Mouse (Mus musculus): ENCODE results near the gene Lypd1. TPM values are rescaled to one million over a fixed set of nuclear protein-coding genes. Genes with fewer than 3 reads are reported as not detected.

Gene Lypd1
- polyA plus RNA-seq, 1 experiment from 2014 or later = 0.34 TPM

DNA sequence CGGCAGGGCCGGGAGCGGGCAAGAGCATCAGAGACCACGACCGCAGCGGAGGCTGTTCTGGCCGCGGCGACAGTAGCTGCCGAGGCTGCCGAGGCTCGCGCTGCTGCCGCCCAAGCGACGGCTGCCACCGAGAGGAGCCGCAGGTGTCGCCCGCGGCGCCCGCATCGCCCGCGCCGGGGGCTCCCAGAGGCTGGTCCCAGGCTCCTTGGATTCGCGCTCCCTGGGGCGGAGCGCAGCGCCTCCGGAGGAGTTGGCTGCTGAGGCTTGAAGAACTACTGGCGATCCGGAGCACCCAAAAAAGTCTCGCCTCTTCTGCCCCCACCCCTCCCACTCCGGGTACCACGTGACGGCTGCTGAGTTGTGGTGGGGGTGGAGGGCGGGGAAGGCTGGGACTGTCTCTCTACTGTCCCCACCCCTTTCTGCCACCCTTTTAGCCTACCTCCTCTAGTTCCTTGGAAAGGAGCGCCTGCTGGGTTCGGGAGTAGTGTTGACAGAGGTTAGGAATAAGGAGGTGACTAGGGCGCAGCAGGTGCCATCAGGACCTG, 928 bp downstream of the Lypd1 start:
- Histone ChIP-seq H3K27me3 (replicated peaks; ENCODE audit: control insufficient read depth, insufficient read depth, low read length) (peaks cover 42% of the 10 kb centered on the region), H3K27ac (ENCODE audit: low read depth, low read length) (no peak overlapping the region), H3K4me1 (replicated peaks; ENCODE audit: control insufficient read depth, insufficient read depth, low read length) (0 out of 2 replicates have a peak, but pooled peaks cover 2% of the 10 kb centered on the region), H3K4me2 (peak overlapping the region; percentile 81), H3K9ac (ENCODE audit: low read depth, low read length) (no peak overlapping the region), H3K4me3 (ENCODE audit: low read depth, low read length) (peak overlapping the region; percentile 46), H3K9me3 (ENCODE audit: control insufficient read depth, low read length) (no peaks in the 10 kb centered on the region), H3K36me3 (ENCODE audit: control insufficient read depth, insufficient read depth, low read length) (no peaks in the 10 kb centered on the region)
- peak; percentile 46 for DNase-seq (ENCODE audit: low spot score)
- 0% methylated on average over 40 of the region's 43 CpGs for WGBS
- peak; percentile 39 for ATAC-seq (replicated peaks; ENCODE audit: low FRiP score)

- DNase-seq (ENCODE audit: low spot score) (peak; percentile 44), ATAC-seq (replicated peaks; ENCODE audit: low FRiP score) (peak; percentile 33; the same call in 1 of the 2 replicates)
- H3K4me2 ChIP-seq = peak overlapping the region; percentile 81
- under 1% methylated on average over 35 of the region's 35 CpGs for WGBS
- H3K9me3 ChIP-seq (ENCODE audit: control insufficient read depth, low read length) = no peaks in the 10 kb centered on the region
- no peak overlapping the region for H3K9ac ChIP-seq (ENCODE audit: low read depth, low read length)
- H3K4me3 ChIP-seq (ENCODE audit: low read depth, low read length) = peak overlapping the region; percentile 46
- H3K27ac ChIP-seq (ENCODE audit: low read depth, low read length) = no peak overlapping the region
- peaks cover 42% of the 10 kb centered on the region for H3K27me3 ChIP-seq (replicated peaks; ENCODE audit: control insufficient read depth, insufficient read depth, low read length)
- no peaks in the 10 kb centered on the region for H3K36me3 ChIP-seq (ENCODE audit: control insufficient read depth, insufficient read depth, low read length)
- 0 out of 2 replicates have a peak, but pooled peaks cover 2% of the 10 kb centered on the region for H3K4me1 ChIP-seq (replicated peaks; ENCODE audit: control insufficient read depth, insufficient read depth, low read length)
These were observed 1.5 kb downstream of the Lypd1 start for GRCm38 (mm10) chr1:125911337-125911900.

DNA sequence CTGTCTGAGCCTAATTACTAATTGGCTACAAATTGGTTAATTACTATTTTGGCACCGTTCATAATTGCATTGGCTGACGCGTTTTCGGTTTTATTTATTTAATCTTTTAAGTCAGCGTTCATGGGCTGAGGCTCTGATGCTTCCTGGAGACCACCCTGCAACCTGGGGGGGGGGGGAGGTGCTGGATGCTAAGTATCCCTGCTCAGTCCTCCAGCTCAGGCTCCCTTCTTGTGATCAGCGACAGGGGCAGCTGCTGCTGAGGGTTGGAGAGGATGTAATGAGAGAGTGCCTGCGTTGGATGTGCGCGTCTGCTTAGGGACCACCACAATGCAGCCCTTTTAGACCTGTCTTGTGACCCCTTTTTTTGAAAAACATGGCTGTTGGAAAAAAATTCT, 2.0 kb downstream of the Lypd1 start:
- 3% methylated on average over 9 of the region's 9 CpGs for WGBS
- ATAC-seq (replicated peaks; ENCODE audit: low FRiP score) (no peak), DNase-seq (ENCODE audit: low spot score) (no peak)
- H3K36me3 ChIP-seq (ENCODE audit: control insufficient read depth, insufficient read depth, low read length) = no peaks in the 10 kb centered on the region
- 0 out of 2 replicates have a peak, but pooled peaks cover 2% of the 10 kb centered on the region for H3K4me1 ChIP-seq (replicated peaks; ENCODE audit: control insufficient read depth, insufficient read depth, low read length)
- peak overlapping the region; percentile 81 for H3K4me2 ChIP-seq
- H3K9ac ChIP-seq (ENCODE audit: low read depth, low read length) = no peak overlapping the region
- H3K27me3 ChIP-seq (replicated peaks; ENCODE audit: control insufficient read depth, insufficient read depth, low read length) = peaks cover 42% of the 10 kb centered on the region
- H3K4me3 ChIP-seq (ENCODE audit: low read depth, low read length) = peak overlapping the region; percentile 46
- no peak overlapping the region for H3K27ac ChIP-seq (ENCODE audit: low read depth, low read length)
- no peaks in the 10 kb centered on the region for H3K9me3 ChIP-seq (ENCODE audit: control insufficient read depth, low read length)

DNA sequence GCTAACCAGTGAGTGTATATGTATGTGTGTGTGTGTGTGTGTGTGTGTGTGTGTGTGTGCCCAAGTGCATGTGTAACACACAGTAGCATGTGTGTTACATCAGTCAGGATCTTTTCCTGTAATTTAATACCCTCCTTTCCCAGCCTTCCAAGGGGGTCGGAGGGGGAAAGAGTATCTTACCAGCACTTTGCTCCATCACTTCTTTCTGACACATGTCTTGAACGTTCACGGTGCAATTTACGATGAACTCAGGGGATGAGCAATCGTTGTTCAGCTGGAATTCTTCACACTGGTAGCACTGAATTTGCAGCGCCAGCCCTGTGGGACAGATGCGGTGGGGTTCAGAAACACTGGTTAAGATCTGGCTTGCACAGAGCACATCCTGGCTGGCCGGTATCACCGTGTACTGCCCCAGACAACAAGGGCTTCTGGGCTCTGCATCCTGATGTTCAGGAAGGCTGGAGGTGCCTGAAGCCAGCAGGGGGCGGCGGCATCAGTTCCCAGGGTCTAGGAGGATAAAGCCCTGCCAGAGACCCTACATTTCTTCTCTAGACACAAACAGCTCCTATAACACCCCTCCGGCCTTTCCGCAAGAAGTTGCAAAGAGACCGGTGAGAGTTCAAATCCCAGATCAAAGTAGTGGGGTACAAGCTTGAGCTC, 2.6 kb downstream of the Lypd1 start:
- no peak overlapping the region for H3K9ac ChIP-seq (ENCODE audit: low read depth, low read length)
- peak overlapping the region; percentile 81 for H3K4me2 ChIP-seq
- H3K36me3 ChIP-seq (ENCODE audit: control insufficient read depth, insufficient read depth, low read length) = no peaks in the 10 kb centered on the region
- DNase-seq (ENCODE audit: low spot score) = peak; percentile 36
- H3K9me3 ChIP-seq (ENCODE audit: control insufficient read depth, low read length) = no peaks in the 10 kb centered on the region
- H3K4me3 ChIP-seq (ENCODE audit: low read depth, low read length) = no peak overlapping the region
- ATAC-seq (replicated peaks; ENCODE audit: low FRiP score) = no peak
- 0 out of 2 replicates have a peak, but pooled peaks cover 2% of the 10 kb centered on the region for H3K4me1 ChIP-seq (replicated peaks; ENCODE audit: control insufficient read depth, insufficient read depth, low read length)
- 17% methylated on average over 14 of the region's 14 CpGs for WGBS
- H3K27ac ChIP-seq (ENCODE audit: low read depth, low read length) = no peak overlapping the region
- H3K27me3 ChIP-seq (replicated peaks; ENCODE audit: control insufficient read depth, insufficient read depth, low read length) = peaks cover 42% of the 10 kb centered on the region

DNA sequence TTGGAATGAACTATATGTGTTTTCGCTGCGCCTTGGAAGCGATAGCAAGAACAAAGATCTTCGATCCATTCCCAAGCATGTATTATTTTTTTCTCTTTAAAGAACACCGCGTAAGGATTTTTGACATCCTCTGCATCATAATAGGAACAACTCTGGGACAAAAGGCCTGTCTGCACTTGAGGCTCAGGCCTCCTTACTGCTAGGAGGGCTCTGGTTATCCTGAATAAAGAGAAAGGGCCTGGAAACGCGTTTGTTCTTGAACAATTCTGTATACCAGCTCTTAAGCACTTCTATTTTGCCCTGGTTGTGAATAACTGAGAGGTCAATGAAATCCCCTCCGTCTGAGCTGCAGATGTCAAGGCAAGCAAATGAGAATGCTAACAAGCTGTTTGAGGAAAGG, 19.7 kb downstream of the Lypd1 start:
- Histone ChIP-seq H3K9ac (ENCODE audit: low read depth, low read length) (no peak overlapping the region), H3K9me3 (ENCODE audit: control insufficient read depth, low read length) (no peaks in the 10 kb centered on the region), H3K4me2 (no peak overlapping the region), H3K27me3 (replicated peaks; ENCODE audit: control insufficient read depth, insufficient read depth, low read length) (no peaks in the 10 kb centered on the region), H3K27ac (ENCODE audit: low read depth, low read length) (no peak overlapping the region), H3K4me3 (ENCODE audit: low read depth, low read length) (no peak overlapping the region), H3K36me3 (ENCODE audit: control insufficient read depth, insufficient read depth, low read length) (no peaks in the 10 kb centered on the region), H3K4me1 (replicated peaks; ENCODE audit: control insufficient read depth, insufficient read depth, low read length) (no peaks in the 10 kb centered on the region)
- no peak for ATAC-seq (replicated peaks; ENCODE audit: low FRiP score)
- 87% methylated on average over 9 of the region's 9 CpGs for WGBS
- DNase-seq (ENCODE audit: low spot score) = no peak

DNA sequence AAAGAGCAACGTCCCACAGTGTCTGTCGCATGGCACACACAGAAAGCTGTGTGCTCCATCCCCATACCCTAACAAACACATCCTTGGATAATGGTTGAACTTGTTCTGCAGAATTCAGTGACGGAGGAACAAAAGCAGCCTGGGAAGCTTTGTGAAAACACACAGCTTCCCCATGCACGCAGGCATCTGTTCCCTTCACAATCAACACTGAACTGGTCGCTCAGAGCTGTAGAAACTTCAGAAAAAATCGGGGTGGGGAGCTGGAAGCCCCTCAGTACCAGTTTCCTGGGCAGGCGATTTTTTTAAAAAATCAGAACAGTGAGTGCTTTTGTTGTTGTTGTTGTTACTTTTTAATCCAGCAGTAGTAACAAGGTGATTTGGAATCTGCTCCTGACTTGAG, 42.8 kb downstream of the Lypd1 start:
- WGBS = 54% methylated on average over 7 of the region's 7 CpGs
- no peak overlapping the region for H3K4me2 ChIP-seq
- H3K27me3 ChIP-seq (replicated peaks; ENCODE audit: control insufficient read depth, insufficient read depth, low read length) = no peaks in the 10 kb centered on the region
- ATAC-seq (replicated peaks; ENCODE audit: low FRiP score) (no peak), DNase-seq (ENCODE audit: low spot score) (no peak)
- no peaks in the 10 kb centered on the region; the same call in 1 of the 2 replicates for H3K36me3 ChIP-seq (ENCODE audit: control insufficient read depth, insufficient read depth, low read length)
- no peak overlapping the region for H3K9ac ChIP-seq (ENCODE audit: low read depth, low read length)
- no peak overlapping the region for H3K27ac ChIP-seq (ENCODE audit: low read depth, low read length)
- H3K4me3 ChIP-seq (ENCODE audit: low read depth, low read length) = no peak overlapping the region
- no peaks in the 10 kb centered on the region for H3K9me3 ChIP-seq (ENCODE audit: control insufficient read depth, low read length)
- no peaks in the 10 kb centered on the region for H3K4me1 ChIP-seq (replicated peaks; ENCODE audit: control insufficient read depth, insufficient read depth, low read length)

DNA sequence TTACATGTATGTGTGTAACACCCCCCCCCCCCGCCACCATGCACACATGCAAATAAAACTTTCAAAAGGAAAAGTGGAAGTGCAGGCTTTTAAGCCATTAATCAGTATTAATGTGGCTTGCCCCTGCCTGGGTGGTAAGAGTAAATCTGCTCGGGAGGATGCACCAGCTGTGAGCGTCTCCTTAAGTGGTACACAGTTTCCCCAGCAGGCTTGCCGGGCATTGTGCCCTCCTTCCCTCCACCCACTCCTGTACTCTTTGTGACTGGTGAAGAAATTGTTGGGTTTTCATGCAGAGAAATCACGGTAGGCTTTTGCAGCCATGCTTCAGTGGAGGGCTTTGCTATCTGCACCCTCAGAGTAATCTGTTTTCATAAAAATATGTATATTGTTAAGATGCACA, 54.3 kb downstream of the Lypd1 start:
- 76% methylated on average over 5 of the region's 5 CpGs for WGBS
- ATAC-seq (replicated peaks; ENCODE audit: low FRiP score) (no peak), DNase-seq (ENCODE audit: low spot score) (no peak)
- Histone ChIP-seq H3K27me3 (replicated peaks; ENCODE audit: control insufficient read depth, insufficient read depth, low read length) (no peaks in the 10 kb centered on the region), H3K27ac (ENCODE audit: low read depth, low read length) (no peak overlapping the region), H3K36me3 (ENCODE audit: control insufficient read depth, insufficient read depth, low read length) (no peaks in the 10 kb centered on the region), H3K4me2 (no peak overlapping the region), H3K9me3 (ENCODE audit: control insufficient read depth, low read length) (no peaks in the 10 kb centered on the region), H3K4me3 (ENCODE audit: low read depth, low read length) (no peak overlapping the region), H3K9ac (ENCODE audit: low read depth, low read length) (no peak overlapping the region), H3K4me1 (replicated peaks; ENCODE audit: control insufficient read depth, insufficient read depth, low read length) (no peaks in the 10 kb centered on the region)

- ATAC-seq (replicated peaks; ENCODE audit: low FRiP score) = no peak
- WGBS = 34% methylated on average over 5 of the region's 5 CpGs
- H3K4me2 ChIP-seq = no peak overlapping the region
These were observed 58.3 kb downstream of the Lypd1 start for GRCm38 (mm10) chr1:125854646-125855045.

More at GRCm38 (mm10) chr1:125854646-125855045, 58.3 kb downstream of the Lypd1 start:
- Histone ChIP-seq H3K4me3 (ENCODE audit: low read depth, low read length) (no peak overlapping the region), H3K27ac (ENCODE audit: low read depth, low read length) (no peak overlapping the region), H3K9me3 (ENCODE audit: control insufficient read depth, low read length) (no peaks in the 10 kb centered on the region), H3K36me3 (ENCODE audit: control insufficient read depth, insufficient read depth, low read length) (no peaks in the 10 kb centered on the region), H3K9ac (ENCODE audit: low read depth, low read length) (no peak overlapping the region), H3K4me1 (replicated peaks; ENCODE audit: control insufficient read depth, insufficient read depth, low read length) (no peaks in the 10 kb centered on the region), H3K27me3 (replicated peaks; ENCODE audit: control insufficient read depth, insufficient read depth, low read length) (no peaks in the 10 kb centered on the region)
- no peak for DNase-seq (ENCODE audit: low spot score)

All from liver, embryonic 11.5 days (tissue).